Mouse (Mus musculus) CH12.LX (cell line): Measurements from ENCODE around the gene Crls1.

Experiments used
- BHLHE40 ChIP-seq: IDR thresholded peaks from 2 replicates; pipeline ENCODE4 v1.6.1; 2011; ENCODE audit warnings: mild to moderate bottlenecking, low read depth, low read length, improper control_type of control experiment
- CTCF ChIP-seq, 2 experiments: IDR thresholded peaks in 1 of 2; conservative IDR thresholded peaks in 1 of 2; 2 replicates each; pipeline ENCODE4 v1.5.1; 2011 to 2012; ENCODE audit warnings: low read depth in 2 of 2, low read length in 2 of 2, improper control_type of control experiment in 1 of 2, inconsistent platforms in 1 of 2, mild to moderate bottlenecking in 1 of 2, moderate library complexity in 1 of 2
- EP300 ChIP-seq: IDR thresholded peaks from 2 replicates; pipeline ENCODE4 v1.6.1; 2011; ENCODE audit warnings: low read length, improper control_type of control experiment
- GABPA ChIP-seq: IDR thresholded peaks from 2 replicates; pipeline ENCODE4 v1.6.1; 2012; ENCODE audit warnings: low read depth, low read length, improper control_type of control experiment, inconsistent platforms; ENCODE audit not compliant: insufficient replicate concordance
- JUN ChIP-seq: IDR thresholded peaks from 2 replicates; pipeline ENCODE4 v1.6.1; 2011; ENCODE audit warnings: low read depth, mild to moderate bottlenecking, low read length, improper control_type of control experiment, moderate library complexity; ENCODE audit not compliant: insufficient read depth
- MAX ChIP-seq: IDR thresholded peaks from 2 replicates; pipeline ENCODE4 v1.6.1; 2011; ENCODE audit warnings: low read length, improper control_type of control experiment
- POLR2A ChIP-seq: IDR thresholded peaks from 2 replicates; pipeline ENCODE4 v1.6.1; 2011; ENCODE audit warnings: low read depth, mild to moderate bottlenecking, improper control_type of control experiment, low read length
- USF2 ChIP-seq: conservative IDR thresholded peaks from 2 replicates; pipeline ENCODE4 v1.6.1; 2011; ENCODE audit warnings: low read depth, low read length, improper control_type of control experiment
- ZKSCAN1 ChIP-seq: IDR thresholded peaks from 2 replicates; pipeline ENCODE4 v1.6.1; 2012; ENCODE audit warnings: low read depth, inconsistent platforms, low read length, improper control_type of control experiment, borderline replicate concordance
- ZNF384 ChIP-seq: IDR thresholded peaks from 2 replicates; pipeline ENCODE4 v1.6.1; 2012; ENCODE audit warnings: low read depth, low read length, improper control_type of control experiment, inconsistent platforms

DNA sequence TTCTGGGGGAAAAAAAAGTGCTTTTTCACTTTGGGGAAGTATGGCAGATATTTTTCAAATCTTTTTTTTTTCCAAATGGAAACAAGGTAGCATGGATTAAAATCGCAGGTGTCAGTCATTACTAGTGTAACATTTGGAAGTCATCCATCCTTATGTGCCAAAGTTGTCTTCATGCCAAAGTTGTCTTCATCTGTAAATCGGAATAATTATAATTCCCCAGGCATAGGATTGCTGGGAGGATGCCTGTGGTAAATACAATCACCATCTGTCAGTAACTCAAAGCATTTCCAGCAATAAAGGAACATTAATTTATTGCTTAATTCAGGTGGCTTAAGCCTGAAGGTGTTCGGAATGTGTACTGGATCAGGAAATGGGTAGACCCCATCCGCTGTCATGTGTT lies 5.4 kb upstream of the Crls1 start:
- TF ChIP-seq EP300 (no peak), ZNF384 (no peak), CTCF (conservative IDR thresholded peaks at IDR 0.05 in 1 of 2, IDR thresholded peaks at IDR 0.05 in 1 of 2; ENCODE audit: low read depth in 2 of 2, low read length in 2 of 2) (no peak), USF2 (no peak), POLR2A (no peak), GABPA (no peak), BHLHE40 (no peak), ZKSCAN1 (no peak), JUN (no peak), MAX (no peak)
